Mouse (Mus musculus) neural tube, embryonic 11.5 days (tissue): Measurements from ENCODE around the gene Psenen. TPM values are rescaled to one million over a fixed set of nuclear protein-coding genes. Genes with fewer than 3 reads are reported as not detected.

ENCODE experiments used
- ATAC-seq: fragments of 200-750 bp; cut with Nextera tagmentation; 2 replicates; pipeline ENCODE4 v1.8.0; 2017; ENCODE audit warnings: moderate number of reproducible peaks, mild to moderate bottlenecking, moderate TSS enrichment, moderate library complexity; ENCODE audit not compliant: insufficient read depth, low FRiP score, low TSS enrichment
- DNase-seq: peaks from one replicate; pipeline ENCODE4 v3.0.0-alpha.2; 2015; ENCODE audit warnings: low spot score
- H3K27ac ChIP-seq: fragments of 300-500 bp; sonication (generic); 2 replicates; pipeline ENCODE4 v1.5.1; 2014; ENCODE audit warnings: low read depth, mild to moderate bottlenecking, low read length
- H3K27me3 ChIP-seq: fragments of 300-500 bp; sonication (generic); 2 replicates; pipeline ENCODE4 v1.6.1; 2014; ENCODE audit warnings: mild to moderate bottlenecking, low read length, mixed read lengths; ENCODE audit not compliant: control insufficient read depth, insufficient read depth
- H3K36me3 ChIP-seq: fragments of 300-500 bp; sonication (generic); 2 replicates; pipeline ENCODE4 v1.6.1; 2014; ENCODE audit warnings: mild to moderate bottlenecking, low read length, moderate library complexity, mixed read lengths; ENCODE audit not compliant: control insufficient read depth, insufficient read depth
- H3K4me1 ChIP-seq: fragments of 300-500 bp; sonication (generic); 2 replicates; pipeline ENCODE4 v1.6.1; 2014; ENCODE audit warnings: low read length, mixed read lengths; ENCODE audit not compliant: control insufficient read depth, insufficient read depth
- H3K4me2 ChIP-seq: fragments of 300-500 bp; sonication (generic); 2 replicates; pipeline ENCODE4 v1.6.1; 2014; ENCODE audit warnings: low read depth, mild to moderate bottlenecking, moderate library complexity
- H3K4me3 ChIP-seq: fragments of 300-500 bp; sonication (generic); 2 replicates; pipeline ENCODE4 v1.5.1; 2014; ENCODE audit warnings: low read depth, low read length
- H3K9ac ChIP-seq: fragments of 300-500 bp; sonication (generic); 2 replicates; pipeline ENCODE4 v1.6.1; 2014; ENCODE audit warnings: mild to moderate bottlenecking, low read length
- H3K9me3 ChIP-seq: fragments of 300-500 bp; sonication (generic); 2 replicates; pipeline ENCODE4 v1.6.1; 2016; ENCODE audit warnings: low read length; ENCODE audit not compliant: control insufficient read depth
- WGBS: fragments of 180-500 bp; shearing (Covaris S2); extraction: QIAGEN DNeasy Blood & Tissue Kit; methylation state at CpG from one replicate; pipeline ENCODE4 v1.1.7; 2014; 5-methylcytosine and 5-hydroxymethylcytosine counted together
- polyA plus RNA-seq: library from polyadenylated mRNA; unstranded; fragments of >200 nt; fragmentation: Nextera tagmentation; extraction: Ambion mirVana; gene quantifications from 2 replicates; pipeline ENCODE4 v1.2.1, GENCODE M21; 2014

The Psenen gene
- polyA plus RNA-seq, 1 experiment from 2014 or later: 97.8 TPM

- H3K9ac ChIP-seq: no peak overlapping the region; the same call in 1 of the 2 replicates
- H3K4me3 ChIP-seq: no peak overlapping the region
- 47% methylated on average over 4 of the region's 4 CpGs for WGBS
- no peaks in the 10 kb centered on the region for H3K27me3 ChIP-seq
- no peak for ATAC-seq
- H3K9me3 ChIP-seq: no peaks in the 10 kb centered on the region
- no peaks in the 10 kb centered on the region for H3K36me3 ChIP-seq
- peaks cover 13% of the 10 kb centered on the region for H3K4me1 ChIP-seq
- no peak overlapping the region for H3K27ac ChIP-seq
- no peak overlapping the region for H3K4me2 ChIP-seq
- no peak for DNase-seq
Observed at GRCm38 (mm10) chr7:30591605-30591951, 28.2 kb upstream of the Psenen start.

GRCm38 (mm10) chr7:30590927-30591604 lies 27.6 kb upstream of the Psenen start:
- Histone ChIP-seq H3K9ac (peak overlapping the region; percentile 37; the same call in 1 of the 2 replicates), H3K4me3 (no peak overlapping the region), H3K9me3 (no peaks in the 10 kb centered on the region), H3K4me1 (peaks cover 13% of the 10 kb centered on the region), H3K27me3 (no peaks in the 10 kb centered on the region), H3K4me2 (no peak overlapping the region), H3K27ac (no peak overlapping the region), H3K36me3 (0 out of 2 replicates have a peak, but pooled peaks cover 2% of the 10 kb centered on the region)
- ATAC-seq: no peak
- no peak for DNase-seq
- 84% methylated on average over 9 of the region's 9 CpGs for WGBS

- Histone ChIP-seq H3K9me3 (no peaks in the 10 kb centered on the region), H3K9ac (peak overlapping the region; percentile 56), H3K36me3 (peaks cover 10% of the 10 kb centered on the region; the same call in 1 of the 2 replicates), H3K4me3 (peak overlapping the region; percentile 73), H3K27me3 (no peaks in the 10 kb centered on the region), H3K4me1 (peaks cover 13% of the 10 kb centered on the region), H3K4me2 (peak overlapping the region; percentile 90), H3K27ac (peak overlapping the region; percentile 84)
- 24% methylated on average over 40 of the region's 40 CpGs for WGBS
- DNase-seq (peak; percentile 89), ATAC-seq (peak; percentile 74)
Observed at GRCm38 (mm10) chr7:30589435-30590301, 26.2 kb upstream of the Psenen start.

GRCm38 (mm10) chr7:30588676-30589434 lies 25.4 kb upstream of the Psenen start, which contains the start of gene Kmt2b:
Kmt2b (minus strand) TSS chr7:30588726.
- H3K36me3 ChIP-seq: peaks cover 15% of the 10 kb centered on the region; the same call in 1 of the 2 replicates
- H3K27ac ChIP-seq: peak within 1 kb of the TSS; percentile 84
- under 1% methylated on average over 42 of the region's 68 CpGs for WGBS
- DNase-seq (peak; percentile 98), ATAC-seq (peak; percentile 96)
- no peaks in the 10 kb centered on the region for H3K27me3 ChIP-seq
- H3K4me2 ChIP-seq: peak within 1 kb of the TSS; percentile 90
- peak within 1 kb of the TSS; percentile 91 for H3K9ac ChIP-seq
- peaks cover 13% of the 10 kb centered on the region for H3K4me1 ChIP-seq
- H3K9me3 ChIP-seq: no peaks in the 10 kb centered on the region
- H3K4me3 ChIP-seq: peak within 1 kb of the TSS; percentile 73

GRCm38 (mm10) chr7:30587842-30588667 lies 24.6 kb upstream of the Psenen start:
- Histone ChIP-seq H3K9ac (peak overlapping the region; percentile 91), H3K9me3 (no peaks in the 10 kb centered on the region), H3K27me3 (no peaks in the 10 kb centered on the region), H3K4me3 (peak overlapping the region; percentile 73), H3K4me2 (peak overlapping the region; percentile 90), H3K4me1 (peaks cover 13% of the 10 kb centered on the region), H3K27ac (peak overlapping the region; percentile 84), H3K36me3 (peaks cover 20% of the 10 kb centered on the region)
- DNase-seq: peak; percentile 43
- WGBS: under 1% methylated on average over 44 of the region's 67 CpGs
- ATAC-seq: peak; percentile 22

- H3K4me3 ChIP-seq: peak overlapping the region; percentile 73; the same call in 1 of the 2 replicates
- peak overlapping the region; percentile 90; the same call in 1 of the 2 replicates for H3K4me2 ChIP-seq
- WGBS: 93% methylated on average over 28 of the region's 28 CpGs
- ATAC-seq (no peak), DNase-seq (no peak)
- no peaks in the 10 kb centered on the region for H3K27me3 ChIP-seq
- peaks cover 13% of the 10 kb centered on the region for H3K4me1 ChIP-seq
- H3K9ac ChIP-seq: no peak overlapping the region
- H3K27ac ChIP-seq: no peak overlapping the region
- H3K9me3 ChIP-seq: no peaks in the 10 kb centered on the region
- H3K36me3 ChIP-seq: peaks cover 33% of the 10 kb centered on the region
Observed at GRCm38 (mm10) chr7:30586455-30587020, 23.1 kb upstream of the Psenen start.

- Histone ChIP-seq H3K4me3 (no peak overlapping the region), H3K9ac (no peak overlapping the region), H3K36me3 (peaks cover 40% of the 10 kb centered on the region), H3K4me2 (no peak overlapping the region), H3K4me1 (peaks cover 13% of the 10 kb centered on the region), H3K9me3 (no peaks in the 10 kb centered on the region), H3K27me3 (no peaks in the 10 kb centered on the region), H3K27ac (no peak overlapping the region)
- WGBS: 98% methylated on average over 7 of the region's 7 CpGs
- ATAC-seq: no peak
- no peak for DNase-seq
Observed at GRCm38 (mm10) chr7:30585170-30585569, 21.7 kb upstream of the Psenen start.
